Mouse (Mus musculus) frontal cortex, adult (tissue): ENCODE data around the gene Rela.
A peak's percentile ranks its signal among the peaks of the same experiment; 100 is the strongest.
"Not testable (repeated sequence)": the region's sequence is repeated elsewhere in the genome, so short reads cannot be mapped to it uniquely, and the experiment has no call there.

Source experiments
- ATAC-seq: cut with Nextera tagmentation; 2 replicates; pipeline ENCODE4 v1.9.2; 2017; ENCODE audit warnings: mild to moderate bottlenecking, moderate library complexity, mixed read lengths; ENCODE audit not compliant: low TSS enrichment

Rela gene

DNA sequence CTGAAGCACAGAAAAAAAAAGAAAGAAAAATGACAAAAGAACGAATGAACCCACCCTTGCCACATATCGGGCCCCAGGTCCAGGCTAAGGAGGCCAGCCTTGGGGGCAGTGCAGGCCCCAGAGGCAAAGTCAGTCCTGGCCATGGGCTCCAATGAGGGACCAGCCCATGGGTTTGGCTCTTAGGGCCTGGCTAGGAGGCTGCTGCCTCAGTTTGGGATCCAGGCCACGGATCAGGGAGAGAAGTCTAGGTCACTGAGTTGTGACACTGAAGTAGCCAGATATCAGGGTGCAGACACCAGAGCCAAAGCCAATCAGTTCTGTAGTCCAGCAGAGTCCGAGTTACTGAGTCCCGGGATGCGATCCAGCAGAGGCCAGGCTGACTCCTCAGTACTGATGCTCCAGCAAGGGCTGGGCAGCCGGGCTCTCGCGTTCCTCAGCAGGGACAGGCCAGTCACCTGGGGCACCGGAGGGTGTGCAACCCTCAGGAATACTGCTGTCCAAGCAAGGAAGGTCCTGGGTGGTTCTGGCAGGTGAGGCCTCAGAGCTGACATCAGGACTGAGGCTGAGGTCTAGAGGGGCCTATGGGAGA, 27.5 kb downstream of the Rela start:
- ATAC-seq = no peak

DNA sequence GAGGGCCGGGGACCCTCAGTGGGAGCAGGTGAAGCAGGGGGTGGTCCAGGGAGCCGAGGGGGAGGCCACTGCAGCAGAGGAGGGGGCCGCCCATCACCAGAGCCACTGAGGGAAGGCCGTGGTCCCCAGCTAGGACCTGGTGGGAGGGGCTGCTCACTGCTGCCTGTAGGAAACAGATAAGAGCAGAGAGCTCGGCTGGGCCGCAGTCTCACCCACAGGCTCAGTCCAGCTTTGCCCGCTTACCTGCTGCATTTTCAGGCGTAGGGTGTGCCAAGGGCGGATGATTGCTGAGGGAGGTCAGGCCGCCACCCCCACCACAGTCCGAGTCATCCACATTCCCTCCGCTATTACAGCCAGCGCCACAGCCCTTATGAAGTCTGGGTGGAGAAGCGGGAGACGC, 28.2 kb downstream of the Rela start:
- no peak for ATAC-seq

DNA sequence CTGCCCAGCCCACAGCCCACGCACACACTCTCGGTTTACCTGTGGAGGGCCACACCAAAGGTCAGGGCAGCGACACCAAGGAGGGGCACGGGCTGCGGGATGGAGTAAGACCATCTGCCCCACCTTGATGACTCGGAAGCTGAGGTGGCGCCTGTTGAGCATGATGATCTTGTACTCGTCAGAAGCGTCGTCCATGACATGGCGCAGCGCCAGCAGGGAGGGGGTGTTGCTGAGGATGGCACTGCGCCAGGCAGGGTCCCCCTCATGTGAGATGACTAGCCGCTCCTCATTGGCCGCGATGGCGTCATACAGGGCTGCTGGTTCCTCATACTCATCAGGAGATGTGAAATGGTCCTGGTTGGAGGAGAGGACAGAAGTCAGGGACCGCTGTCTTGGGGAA, 29.1 kb downstream of the Rela start:
- no peak for ATAC-seq

DNA sequence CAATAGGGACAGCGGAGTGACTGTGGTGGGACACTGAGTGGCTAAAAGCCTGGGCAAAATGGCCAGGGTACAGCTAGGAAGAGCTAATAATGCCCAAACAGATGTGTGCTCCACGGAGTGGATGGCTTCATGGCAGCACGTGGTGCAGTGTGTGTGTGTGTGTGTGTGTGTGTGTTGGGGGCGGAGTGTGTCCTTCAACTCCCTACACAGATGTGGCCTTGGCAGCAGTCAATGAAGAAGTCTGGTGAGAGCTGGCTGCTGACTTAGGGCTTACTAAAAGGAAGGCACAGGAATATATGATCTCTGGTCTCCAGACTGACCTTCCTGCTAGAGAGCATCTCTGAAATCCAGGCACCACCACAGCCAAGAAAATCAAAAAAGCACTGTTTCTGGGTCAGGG, 31.1 kb downstream of the Rela start:
- no peak for ATAC-seq

DNA sequence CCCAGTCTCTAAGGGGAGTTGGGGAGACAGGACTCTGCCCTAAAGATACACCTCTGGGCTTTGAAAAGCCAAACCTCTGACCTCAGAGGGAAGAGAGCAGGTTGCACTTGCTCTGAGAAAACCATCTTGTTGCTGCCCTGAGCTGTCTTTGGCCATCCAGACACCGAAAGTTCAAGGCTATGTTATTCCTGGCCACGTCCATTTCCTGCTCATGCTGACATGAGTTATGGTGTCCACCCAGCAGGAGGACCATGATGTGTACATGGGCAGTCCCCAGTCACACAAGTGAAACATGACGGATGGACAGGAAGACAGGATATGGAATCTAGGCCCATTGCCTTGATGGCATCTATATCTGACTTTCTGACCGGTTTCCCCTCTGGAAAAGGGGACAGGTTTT, 43.1 kb downstream of the Rela start:
- ATAC-seq = no peak

DNA sequence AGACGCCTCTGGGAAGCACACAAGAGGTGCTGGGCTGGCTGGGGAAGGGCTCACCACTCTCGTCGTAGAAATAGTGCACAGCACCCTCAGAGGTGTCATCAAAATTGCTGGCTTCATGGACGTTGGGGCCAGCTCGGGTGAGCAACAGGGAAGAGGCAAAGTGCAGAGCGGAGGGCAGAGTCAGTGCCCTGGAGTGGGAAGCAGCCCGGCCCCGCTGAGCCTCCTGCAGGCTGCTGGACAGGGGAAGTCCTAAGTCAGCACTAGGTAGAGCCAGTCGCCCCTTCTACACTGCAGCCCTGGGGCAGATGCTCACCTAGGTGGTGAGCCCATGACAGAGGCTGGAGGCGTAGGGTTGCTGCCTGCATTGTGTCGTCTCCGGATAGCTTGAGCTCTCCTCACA, 47.0 kb downstream of the Rela start:
- ATAC-seq = no peak

DNA sequence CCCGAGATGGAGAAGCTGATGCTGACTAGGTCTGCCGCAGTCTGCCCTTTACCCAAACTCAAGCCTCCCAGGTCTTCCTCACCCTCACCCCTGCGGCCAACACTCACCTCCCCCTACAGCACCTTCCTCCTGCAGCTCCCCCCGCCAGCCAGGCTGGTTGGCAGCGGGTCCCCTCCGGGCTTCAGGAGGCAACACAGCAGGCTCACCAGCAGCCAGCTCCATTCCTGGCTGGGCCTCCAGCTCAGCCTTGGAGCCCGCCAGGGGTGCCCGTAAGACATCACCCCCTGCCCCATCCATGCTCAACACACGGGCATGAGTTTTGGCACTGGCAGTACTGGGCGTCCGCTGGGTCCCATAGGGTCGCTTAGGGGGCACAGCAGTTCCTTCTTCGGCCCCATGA, 47.7 kb downstream of the Rela start:
- no peak for ATAC-seq

DNA sequence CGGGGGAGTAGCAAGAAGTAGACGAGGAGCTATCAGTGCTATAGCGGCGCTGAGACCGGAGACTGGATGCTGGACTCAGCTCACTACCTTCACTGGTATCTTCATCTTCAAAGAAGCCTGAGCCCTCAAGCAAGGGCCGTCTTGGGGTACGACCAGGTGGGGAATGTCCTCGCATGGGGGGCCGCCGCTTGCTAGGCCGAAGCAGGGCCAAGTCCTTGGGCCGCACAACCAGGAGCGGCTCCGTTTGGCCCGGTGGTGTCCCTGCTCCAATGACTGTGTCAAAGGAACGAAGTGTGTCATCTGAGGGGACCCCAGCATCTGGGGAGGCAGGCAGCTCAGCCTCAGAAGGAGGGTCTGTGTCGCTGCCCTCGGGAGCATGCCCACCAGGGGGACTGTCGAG, 48.1 kb downstream of the Rela start:
- ATAC-seq = no peak

DNA sequence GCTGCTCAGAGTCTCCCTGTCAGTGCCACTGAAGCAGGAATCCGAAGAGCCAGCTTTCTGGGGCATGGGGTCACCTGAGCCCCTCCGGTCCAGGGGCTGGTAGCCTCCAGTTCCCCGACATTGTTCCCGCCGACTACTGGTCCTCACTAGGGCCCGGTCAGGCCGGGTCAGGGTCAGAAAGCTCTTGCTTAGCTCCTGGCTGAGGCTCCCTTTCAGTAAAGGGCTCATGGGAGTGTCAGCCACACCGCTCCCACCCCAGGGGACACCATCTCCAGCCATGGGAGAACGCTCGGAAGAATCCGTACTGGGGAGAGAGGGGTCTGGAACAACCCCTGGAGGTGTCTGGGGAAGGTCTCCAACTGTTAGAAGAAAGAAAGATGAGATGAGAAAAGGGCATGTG, 48.6 kb downstream of the Rela start:
- no peak for ATAC-seq

DNA sequence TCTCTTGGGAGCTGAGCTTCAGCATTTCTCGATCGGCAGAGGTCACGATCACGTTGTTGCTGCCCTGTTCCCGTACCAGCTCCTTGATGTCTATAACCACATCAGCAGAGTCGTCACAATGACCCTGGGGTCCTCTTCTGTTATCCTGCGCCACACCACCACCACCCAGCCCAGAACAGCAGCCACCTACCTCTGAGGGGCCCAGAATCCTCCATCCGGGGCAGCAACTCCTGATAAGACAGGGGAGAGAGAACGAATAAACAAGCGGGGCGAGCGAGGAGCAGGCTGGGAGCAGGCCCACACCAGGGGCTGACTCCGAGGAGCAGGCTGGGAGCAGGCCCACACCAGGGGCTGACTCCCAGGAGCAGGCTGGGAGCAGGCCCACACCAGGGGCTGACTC, 49.2 kb downstream of the Rela start:
- no peak for ATAC-seq

DNA sequence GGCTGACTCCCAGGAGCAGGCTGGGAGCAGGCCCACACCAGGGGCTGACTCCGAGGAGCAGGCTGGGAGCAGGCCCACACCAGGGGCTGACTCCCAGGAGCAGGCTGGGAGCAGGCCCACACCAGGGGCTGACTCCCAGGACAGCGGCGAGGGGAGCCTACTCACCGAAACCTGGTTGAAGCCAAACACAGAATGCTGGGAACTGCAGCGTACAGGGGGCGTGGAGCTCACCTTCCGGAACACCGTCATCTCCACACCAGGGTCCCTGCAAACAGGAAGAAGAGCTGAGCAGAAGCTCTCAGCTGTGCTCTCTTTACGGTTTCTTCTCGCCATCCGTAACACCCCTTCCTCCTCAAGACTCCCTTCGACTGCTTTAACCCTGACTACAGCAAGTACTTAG, 49.7 kb downstream of the Rela start:
- ATAC-seq = not testable (repeated sequence)

DNA sequence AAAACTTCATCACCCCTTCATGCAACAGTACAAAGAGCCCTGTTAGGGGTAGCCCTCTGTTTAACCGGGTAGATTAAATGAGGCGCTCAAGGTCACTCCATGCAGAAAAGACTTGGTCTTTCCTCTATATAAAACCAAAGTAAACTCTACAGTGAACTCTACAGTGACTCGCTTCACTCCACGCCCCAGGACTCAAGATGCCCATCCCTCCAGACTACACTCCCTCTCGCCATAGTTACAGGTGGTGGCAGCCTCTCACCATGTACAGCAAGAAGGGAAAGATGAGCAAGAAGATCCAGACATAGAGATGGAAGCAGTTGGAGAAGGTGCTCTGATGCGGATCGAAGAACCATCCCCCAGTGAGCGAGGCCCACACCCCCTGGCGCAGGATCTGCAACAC, 50.5 kb downstream of the Rela start:
- no peak for ATAC-seq

DNA sequence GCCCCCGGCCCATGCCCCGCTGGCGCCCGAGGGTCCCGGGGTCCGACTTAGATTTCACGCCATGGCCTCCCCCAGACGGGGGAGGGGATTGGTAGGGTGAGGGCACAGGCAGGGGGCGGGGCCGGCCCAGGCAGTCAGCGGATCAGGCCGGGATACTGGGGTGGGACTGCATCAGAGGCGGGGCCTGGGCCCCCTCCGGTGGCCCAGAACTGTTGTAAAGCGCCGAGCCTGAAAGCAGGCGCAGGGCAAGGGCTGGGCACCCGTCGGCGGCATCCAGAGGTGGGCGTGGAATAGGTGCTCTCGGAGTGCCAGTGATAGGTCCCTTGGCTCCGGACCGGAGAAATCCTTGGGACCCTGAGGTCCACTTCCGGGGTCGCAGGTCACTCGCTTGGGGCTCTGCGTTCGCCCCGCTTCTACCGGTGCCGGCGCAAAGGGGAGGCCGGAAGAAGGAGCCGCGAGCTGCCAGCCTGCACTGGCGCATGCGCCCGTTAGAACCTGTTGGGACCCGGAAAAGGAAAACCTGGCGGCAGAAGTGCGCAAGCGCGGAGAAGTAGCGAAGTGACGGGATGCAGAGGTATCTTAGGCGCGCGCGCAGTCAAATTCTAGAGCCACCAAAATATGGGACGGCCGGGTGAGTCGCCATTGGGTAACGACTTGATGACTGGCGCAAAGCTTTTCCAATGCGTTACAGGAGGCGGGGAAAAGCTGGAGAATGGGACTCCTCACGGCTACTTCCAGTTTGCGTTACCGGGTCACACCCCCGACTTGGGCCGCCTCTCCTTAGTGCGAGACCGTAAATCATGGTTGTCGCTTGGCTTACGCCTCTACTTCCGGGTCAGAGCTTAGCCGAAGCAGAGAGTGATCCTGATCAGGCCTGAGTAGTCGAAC, 51.2 kb downstream of the Rela start, which contains the start of the genes Map3k11 and Pcnx3:
TSS of gene Map3k11 (plus strand) at position 543 of the 888 bp plus-strand sequence.
TSS of gene Pcnx3 (minus strand) at position 709 of the 888 bp plus-strand sequence.
- peak; percentile 88 for ATAC-seq

DNA sequence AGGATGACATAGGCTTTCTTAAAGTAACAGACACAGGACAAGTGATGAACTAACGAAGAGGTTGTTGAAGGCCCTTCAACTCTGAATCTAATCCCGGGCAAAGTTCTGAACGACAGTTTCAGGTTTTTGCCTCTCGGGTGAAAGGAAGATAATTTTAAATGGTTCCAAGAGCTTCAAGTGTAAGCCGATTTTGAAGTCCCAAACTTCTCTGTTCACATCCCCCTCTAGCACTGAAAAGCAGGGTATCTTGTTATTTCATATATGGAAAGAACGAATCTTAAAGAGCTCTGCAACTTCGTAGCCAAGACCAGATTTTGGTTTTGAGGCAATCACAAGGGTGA, 51.8 kb downstream of the Rela start:
- ATAC-seq = no peak

DNA sequence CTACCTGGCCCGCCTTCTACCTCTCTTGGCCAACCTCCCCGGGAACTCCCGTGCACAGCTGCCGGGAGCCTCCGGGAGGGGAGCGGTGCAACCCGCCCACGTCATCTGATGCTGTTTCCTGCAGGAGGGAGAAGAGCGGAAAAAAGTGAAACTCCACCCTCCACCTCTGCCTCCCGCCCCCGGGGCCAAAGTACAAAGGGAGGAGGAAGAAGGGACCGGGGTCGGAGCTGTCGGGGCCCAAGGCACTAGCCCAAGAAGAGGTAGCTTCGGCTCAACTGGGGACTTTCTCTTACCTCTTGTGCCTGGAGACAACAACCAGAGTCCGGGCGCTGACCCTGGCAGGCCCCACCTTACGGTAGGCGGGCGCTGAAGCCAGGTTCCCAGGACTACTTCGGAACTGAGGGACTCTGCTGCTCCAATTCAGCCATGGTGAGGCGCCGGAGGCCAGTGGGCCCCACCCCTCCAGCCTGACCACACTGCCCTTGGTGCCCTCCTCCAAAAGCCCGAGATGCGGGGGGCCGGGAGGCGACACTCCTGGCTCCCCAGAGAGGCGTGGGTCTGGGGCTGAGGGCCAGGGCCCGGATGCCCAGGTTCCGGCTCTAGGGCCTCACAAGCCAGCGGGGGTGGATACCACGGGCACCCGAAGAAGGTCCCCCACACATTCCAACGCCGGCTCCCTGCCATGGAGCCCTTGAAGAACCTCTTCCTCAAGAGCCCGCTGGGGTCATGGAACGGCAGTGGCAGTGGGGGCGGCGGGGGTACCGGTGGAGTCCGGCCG, 52.5 kb downstream of the Rela start:
- peak; percentile 23; the same call in 1 of the 2 replicates for ATAC-seq

DNA sequence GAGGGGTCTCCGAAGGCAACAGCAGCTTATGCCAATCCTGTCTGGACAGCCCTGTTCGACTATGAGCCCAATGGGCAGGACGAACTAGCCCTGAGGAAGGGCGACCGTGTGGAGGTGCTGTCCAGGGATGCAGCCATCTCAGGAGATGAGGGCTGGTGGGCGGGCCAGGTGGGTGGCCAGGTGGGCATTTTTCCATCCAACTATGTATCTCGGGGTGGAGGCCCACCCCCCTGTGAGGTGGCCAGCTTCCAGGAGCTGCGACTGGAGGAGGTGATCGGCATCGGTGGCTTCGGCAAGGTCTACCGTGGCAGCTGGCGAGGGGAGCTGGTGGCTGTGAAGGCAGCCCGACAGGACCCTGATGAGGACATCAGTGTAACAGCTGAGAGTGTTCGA, 53.1 kb downstream of the Rela start:
- ATAC-seq = no peak

DNA sequence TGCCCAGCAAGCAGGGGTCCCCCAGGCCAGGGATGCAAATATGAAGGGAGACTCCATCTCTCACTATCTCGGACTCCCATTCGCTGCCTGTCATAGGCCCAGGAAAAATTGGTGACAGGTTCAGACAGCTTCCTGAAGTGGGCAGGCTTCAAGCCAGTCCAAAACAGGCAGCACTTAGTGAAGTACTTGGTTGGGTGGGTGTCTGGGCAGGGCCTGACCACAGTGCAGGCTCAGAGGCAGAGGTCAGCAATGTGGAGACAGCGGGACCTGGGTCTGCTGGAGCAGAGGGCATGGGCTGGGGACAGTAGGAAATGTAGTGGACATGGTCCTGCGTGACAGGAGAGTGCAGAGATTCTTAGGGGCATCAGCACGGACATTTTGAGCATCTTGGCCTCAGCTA, 54.3 kb downstream of the Rela start:
- no peak for ATAC-seq

DNA sequence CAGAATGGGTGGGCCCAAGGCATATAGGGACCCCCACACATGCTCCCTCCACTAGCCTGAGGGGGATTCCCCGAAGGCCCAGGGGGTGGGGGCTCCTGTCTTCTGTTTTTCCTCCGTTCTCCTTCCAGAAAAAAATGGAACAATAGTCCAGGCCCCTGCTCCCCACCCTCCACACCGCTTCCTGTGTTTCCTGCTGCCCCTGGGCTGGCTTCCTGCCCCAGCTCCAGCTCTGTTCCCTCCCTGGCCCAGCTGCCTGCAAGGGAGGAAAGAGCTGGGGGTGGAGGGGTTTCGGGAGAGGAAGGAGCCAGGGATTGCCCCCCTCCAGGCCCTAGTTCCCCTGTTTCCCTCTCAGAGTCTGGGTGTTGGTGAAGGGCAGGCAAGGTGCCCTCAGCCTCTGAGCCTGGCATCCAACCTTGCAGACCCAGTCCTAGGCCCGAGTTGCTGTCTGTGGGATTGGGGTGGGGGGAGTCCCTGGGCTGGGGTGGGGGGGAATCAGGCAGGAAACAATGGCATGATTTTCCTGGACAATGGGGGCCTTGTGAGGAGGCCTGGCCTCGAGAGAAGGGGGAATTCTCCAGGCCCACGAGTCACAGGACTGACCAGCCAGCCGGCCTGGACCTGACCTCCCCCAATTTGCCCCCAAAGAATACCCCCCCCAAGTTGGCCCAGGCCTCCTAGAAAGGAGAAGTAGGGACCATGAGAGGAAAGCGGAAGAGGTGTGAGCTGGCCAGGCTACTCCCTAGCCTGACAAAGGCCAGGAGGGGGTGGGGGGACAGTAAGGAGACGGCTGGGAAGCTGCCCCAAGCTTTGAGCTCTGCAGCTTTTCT, 55.0 kb downstream of the Rela start:
- no peak for ATAC-seq

DNA sequence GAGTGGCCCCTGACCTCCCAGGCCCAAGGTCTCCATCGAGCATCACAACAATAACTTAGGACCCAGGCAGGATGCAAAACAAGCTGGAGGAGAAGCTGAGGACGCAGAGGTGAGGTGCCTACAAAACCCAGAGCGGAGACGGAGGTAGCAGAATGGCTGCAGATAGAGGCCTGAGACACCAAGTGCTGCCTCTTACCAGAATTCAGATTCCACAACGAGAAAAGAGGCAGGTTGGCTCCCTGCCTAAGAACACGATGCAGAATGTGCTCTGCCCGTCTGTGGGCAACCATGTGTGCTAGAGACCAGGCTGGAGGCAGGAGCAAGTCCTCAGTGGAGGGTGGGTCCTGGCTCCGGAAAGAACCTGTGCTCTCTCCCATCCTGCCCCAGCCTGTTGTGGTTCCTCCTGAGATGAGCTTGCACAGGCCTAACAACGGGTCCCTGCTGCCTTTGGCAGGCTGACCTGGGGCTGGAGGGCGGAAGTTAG, 55.7 kb downstream of the Rela start:
- ATAC-seq = no peak

DNA sequence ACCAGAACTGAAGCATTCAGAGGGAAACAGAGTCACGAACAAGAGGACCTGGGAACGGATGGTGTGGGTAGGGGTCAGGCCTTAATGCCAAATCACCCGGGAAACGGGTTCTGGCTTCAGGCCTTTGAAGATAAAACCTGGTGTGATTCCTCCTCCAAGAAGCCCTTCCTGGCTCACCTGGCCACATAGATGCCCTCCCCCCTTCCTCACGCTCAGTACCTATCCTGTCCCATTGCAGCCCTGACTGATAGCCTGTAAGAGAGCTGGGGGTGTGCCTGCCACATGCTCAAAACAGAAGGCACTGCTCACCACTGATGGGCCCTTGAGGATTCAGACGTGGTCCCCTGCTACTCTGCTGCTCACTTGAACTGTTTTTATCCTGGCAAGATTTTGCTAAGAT, 56.5 kb downstream of the Rela start:
- ATAC-seq = no peak

DNA sequence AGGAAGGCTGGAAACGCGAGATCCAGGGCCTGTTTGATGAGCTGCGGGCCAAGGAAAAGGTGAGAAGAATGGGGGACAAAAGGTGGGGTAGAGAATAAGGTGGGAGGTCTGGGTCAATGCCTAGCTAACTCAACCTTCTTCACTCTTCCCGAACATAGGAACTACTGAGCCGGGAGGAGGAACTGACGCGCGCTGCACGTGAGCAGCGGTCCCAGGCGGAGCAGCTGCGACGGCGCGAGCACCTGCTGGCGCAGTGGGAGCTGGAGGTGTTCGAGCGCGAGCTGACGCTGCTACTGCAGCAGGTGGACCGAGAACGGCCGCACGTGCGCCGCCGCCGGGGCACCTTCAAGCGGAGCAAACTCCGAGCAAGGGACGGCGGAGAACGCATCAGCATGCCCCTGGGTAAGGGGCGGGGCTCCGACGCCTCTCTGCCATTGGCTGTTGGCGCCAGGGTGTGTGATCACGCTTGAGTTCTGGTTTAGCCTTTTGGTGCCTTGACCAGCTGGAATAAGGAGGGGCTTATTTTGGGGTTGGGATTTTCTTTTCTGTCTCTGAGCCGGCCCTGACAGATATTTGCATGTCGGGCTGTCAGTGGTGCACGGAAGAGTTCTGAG, 58.7 kb downstream of the Rela start:
- ATAC-seq = no peak
